Mouse (Mus musculus) inflammation-experienced regulatory T-cells, adult 6 months (primary cell): ENCODE measurements around the gene Vmn1r6. TPM values are rescaled to one million over a fixed set of nuclear protein-coding genes. Genes with fewer than 3 reads are reported as not detected.
"Not testable (repeated sequence)": the region's sequence is repeated elsewhere in the genome, so short reads cannot be mapped to it uniquely, and the experiment has no call there.

Experiments
- ATAC-seq: one replicate; pipeline ENCODE4 v1.8.0; 2017
- polyA plus RNA-seq, 3 experiments: library from polyadenylated mRNA; unstranded; fragments of 100-300 nt; shearing (Covaris generic); gene quantifications; one replicate each; pipeline ENCODE4 v1.2.1; 2017

The Vmn1r6 gene
- not detected for polyA plus RNA-seq

- ATAC-seq: no peak
Observed at GRCm38 (mm10) chr6:56996943-56997342, at the start of gene Vmn1r6. TSS of gene Vmn1r6 (plus strand) at chr6:56997243.

- no peak for ATAC-seq
Observed at GRCm38 (mm10) chr6:56956436-56956835, 40.6 kb upstream of the Vmn1r6 start.

- ATAC-seq: no peak
Observed at GRCm38 (mm10) chr6:56969973-56970372, 27.1 kb upstream of the Vmn1r6 start, which contains the start of gene Vmn1r5. TSS of gene Vmn1r5 (plus strand) at chr6:56970273.

- not testable (repeated sequence) for ATAC-seq
Observed at GRCm38 (mm10) chr6:57025224-57025623, 28.2 kb downstream of the Vmn1r6 start, which contains the start of gene Vmn1r7. TSS of gene Vmn1r7 (minus strand) at chr6:57025324.

GRCm38 (mm10) chr6:57031984-57032383 is 34.9 kb downstream of the Vmn1r6 start, which contains the start of gene Vmn1r8:
TSS of gene Vmn1r8 (plus strand) at chr6:57032284.
- no peak for ATAC-seq

- ATAC-seq: no peak
Observed at GRCm38 (mm10) chr6:57034674-57035073, 37.6 kb downstream of the Vmn1r6 start.

Other genes with a start within 250 kb of the Vmn1r6 start
- 10 to 100 TPM; 15.7 to 24.7 (median 22.9) TPM for gene Kbtbd2, start 199.4 kb upstream of the Vmn1r6 start, polyA plus RNA-seq
- not detected for gene Fkbp9, start 165.2 kb upstream of the Vmn1r6 start, polyA plus RNA-seq
- 10 to 100 TPM; 55.7 to 77.7 (median 57.7) TPM for gene Nt5c3, start 73.3 kb upstream of the Vmn1r6 start, polyA plus RNA-seq
- not detected for gene Vmn1r4, start 73.2 kb upstream of the Vmn1r6 start, polyA plus RNA-seq
- gene Vmn1r5, start 27.0 kb upstream of the Vmn1r6 start, polyA plus RNA-seq: not detected
- gene Vmn1r7, start 28.1 kb downstream of the Vmn1r6 start, polyA plus RNA-seq: not detected
- gene Vmn1r8, start 35.0 kb downstream of the Vmn1r6 start, polyA plus RNA-seq: not detected
- not detected for gene Vmn1r9, start 69.5 kb downstream of the Vmn1r6 start, polyA plus RNA-seq
- gene Vmn1r10, start 112.2 kb downstream of the Vmn1r6 start, polyA plus RNA-seq: not detected
- not detected for gene Vmn1r11, start 136.2 kb downstream of the Vmn1r6 start, polyA plus RNA-seq
- not detected for gene Vmn1r12, start 159.7 kb downstream of the Vmn1r6 start, polyA plus RNA-seq
- gene Vmn1r13, start 206.0 kb downstream of the Vmn1r6 start, polyA plus RNA-seq: 1 to 10 TPM in 1 of 3 experiments, under 1 TPM in 1, not detected in 1; 0.55 to 1.5 TPM
- gene Vmn1r14, start 234.4 kb downstream of the Vmn1r6 start, polyA plus RNA-seq: under 1 TPM in 1 of 3 experiments, not detected in 2; 0.08 TPM